Mouse (Mus musculus): Measurements from ENCODE around the gene Wnt5a. TPM values are rescaled to one million over a fixed set of nuclear protein-coding genes. Genes with fewer than 3 reads are reported as not detected.

Wnt5a gene
- 11.4 TPM for polyA plus RNA-seq (2014; fragmentation: Illumina TruSeq; extraction: RNeasy Lipid Tissue Mini Kit (QIAGEN cat#74804); ENCODE audit: low replicate concordance)

GRCm38 (mm10) chr14:28504101-28505050 is at the start of gene Wnt5a:
Wnt5a (plus strand) TSS chr14:28504750.

All from small intestine, adult 10 weeks (tissue).